Mouse (Mus musculus) heart, adult 18-20 months (tissue): ENCODE measurements around the gene Slc1a5. TPM values are rescaled to one million over a fixed set of nuclear protein-coding genes. Genes with fewer than 3 reads are reported as not detected.

Experiments used
- DNase-seq, 2 experiments: peaks; one replicate each; pipeline ENCODE4 v3.0.0; 2021 to 2022; ENCODE audit warnings: mixed read lengths in 1 of 2
- total RNA-seq, 2 experiments: library from RNA; stranded (reverse); gene quantifications; 2 replicates each; pipeline ENCODE4 v1.2.3; 2021

Slc1a5 gene
- total RNA-seq, 2 experiments from 2014 or later, result 13.0 to 26.3 TPM

- peak in 1 of 2 experiments; percentile 21 for DNase-seq
Observed at GRCm38 (mm10) chr7:16782555-16783125, 1.5 kb downstream of the Slc1a5 start.

DNA sequence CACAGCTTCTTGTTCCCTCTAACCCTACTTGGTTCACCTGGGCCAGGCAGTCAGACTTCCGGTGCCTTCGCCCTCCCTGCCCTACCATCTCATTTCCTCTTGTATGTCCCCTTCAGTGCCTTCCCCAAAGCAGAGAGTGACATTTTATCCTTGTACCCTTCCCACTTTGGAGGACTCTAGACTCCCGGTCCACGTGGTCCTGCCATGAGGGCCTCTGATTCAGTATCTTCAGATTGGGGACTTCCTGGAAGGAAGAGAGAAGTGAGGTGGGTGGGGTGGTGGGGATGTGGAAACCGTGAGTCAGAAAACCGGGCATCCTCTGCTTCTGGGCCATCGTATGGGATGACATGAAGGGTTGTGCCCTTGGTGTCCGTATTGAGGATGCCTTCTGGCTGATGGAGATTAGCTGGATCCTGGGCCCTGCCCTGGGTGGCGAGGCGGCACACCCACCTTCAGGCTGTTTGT, 2.1 kb downstream of the Slc1a5 start:
- DNase-seq, result peak; percentile 41 to 47

GRCm38 (mm10) chr7:16783758-16784415, 2.7 kb downstream of the Slc1a5 start:
- peak; percentile 69 to 71 for DNase-seq

- peak; percentile 19 to 21 for DNase-seq
Observed at GRCm38 (mm10) chr7:16784498-16784976, 3.4 kb downstream of the Slc1a5 start.

DNA sequence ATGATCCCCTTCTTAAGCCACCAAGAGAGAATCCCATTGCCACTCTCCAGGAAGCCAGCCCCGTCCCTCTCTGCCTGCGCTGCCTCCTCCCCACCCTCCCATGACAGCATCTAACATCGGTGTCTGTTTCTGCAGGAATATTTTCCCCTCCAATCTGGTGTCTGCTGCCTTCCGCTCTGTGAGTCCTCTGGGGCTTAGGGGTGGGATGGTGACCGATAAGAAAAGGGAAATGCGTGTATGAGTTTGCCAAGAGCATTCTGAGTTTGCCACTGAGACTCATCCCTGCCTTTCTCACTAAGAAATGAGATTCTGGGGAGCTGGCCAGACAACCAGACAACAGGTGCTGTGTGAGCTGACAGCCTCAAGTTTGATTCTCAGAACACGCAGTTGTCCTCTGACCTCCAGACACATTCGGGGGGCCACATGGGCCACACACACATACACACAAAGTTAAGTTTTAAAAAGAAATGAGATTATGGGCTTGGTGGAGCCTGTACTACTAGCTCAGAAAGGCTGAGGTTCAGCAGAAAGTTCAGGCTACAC, 4.5 kb downstream of the Slc1a5 start:
- DNase-seq, result peak; percentile 14 to 40

DNA sequence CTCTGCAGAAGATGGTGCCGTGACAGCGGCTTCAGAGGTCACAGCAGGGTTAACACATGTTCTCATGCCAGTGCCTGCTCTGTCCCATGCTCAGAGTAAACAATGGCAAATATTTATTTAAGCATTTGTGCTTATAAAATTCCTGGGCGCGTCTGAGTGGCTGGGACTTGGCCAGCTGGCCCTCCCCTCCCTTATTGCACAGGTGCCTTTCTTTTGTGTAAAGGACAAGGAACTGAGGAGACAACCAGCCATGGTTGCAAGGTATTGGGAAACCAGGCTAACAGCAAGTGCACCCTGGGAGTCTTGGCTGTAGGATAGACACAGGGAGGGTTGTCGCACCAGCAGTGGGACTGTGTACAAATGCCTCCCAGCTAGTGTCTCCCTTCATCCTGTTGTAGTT, 11.2 kb downstream of the Slc1a5 start:
- no peak for DNase-seq

DNA sequence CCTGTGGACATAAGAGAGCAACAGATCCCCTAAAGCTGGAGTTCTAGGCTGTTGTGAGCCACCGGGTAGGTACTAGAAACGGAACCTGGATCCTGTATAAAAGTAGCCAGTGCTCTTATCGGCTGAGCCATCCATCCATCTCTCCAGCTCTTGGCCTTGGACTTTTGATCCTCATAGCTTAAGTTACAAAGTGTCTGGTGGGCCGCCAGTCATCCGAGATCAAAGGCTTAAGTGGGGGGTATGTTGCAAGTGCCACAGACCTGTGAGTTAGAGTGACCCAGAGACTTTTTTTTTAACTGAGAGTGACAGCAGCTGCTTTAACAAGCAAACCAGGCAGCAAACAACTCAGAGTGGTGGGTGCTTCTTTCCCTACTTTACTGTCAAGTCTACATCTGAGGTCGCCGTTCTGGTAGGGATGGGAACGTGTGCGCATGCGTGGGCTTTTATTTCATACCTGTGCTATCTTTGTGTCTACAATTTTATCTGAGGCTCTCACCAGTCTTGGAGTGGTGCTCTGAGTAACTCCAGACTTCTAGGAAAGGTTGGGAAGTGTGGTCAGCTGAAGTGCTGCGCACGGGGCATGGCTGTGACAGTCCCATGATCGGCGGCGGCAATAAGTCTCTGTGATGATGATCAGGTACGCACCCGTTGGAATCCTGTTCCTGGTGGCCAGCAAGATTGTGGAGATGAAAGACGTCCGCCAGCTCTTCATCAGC, 12.0 kb downstream of the Slc1a5 start:
- no peak for DNase-seq

GRCm38 (mm10) chr7:16794886-16795285, 13.7 kb downstream of the Slc1a5 start:
- no peak for DNase-seq

GRCm38 (mm10) chr7:16804409-16805028, 23.4 kb downstream of the Slc1a5 start:
- DNase-seq, result no peak

- no peak for DNase-seq
Observed at GRCm38 (mm10) chr7:16807936-16808335, 26.8 kb downstream of the Slc1a5 start.

DNA sequence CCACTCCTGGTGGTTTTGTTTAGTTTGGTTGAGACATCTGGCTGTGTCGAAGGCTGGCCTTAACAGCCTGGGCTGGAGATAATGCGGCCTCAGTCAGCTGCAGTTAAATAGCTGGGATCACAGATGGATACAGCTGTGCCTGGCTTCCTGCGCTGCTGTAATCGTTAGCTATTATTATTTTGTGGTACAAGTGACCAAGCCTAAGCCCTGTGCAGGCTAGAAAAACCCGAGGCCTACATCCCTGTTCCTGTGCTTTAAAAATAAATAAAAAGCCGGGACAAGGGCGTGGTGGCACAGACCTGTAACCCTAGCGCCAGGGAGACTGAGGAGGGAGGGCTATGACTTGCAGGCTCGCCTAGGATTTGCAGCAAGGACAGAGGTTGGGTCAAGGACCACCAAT, 27.5 kb downstream of the Slc1a5 start:
- peak in 1 of 2 experiments; percentile 61 for DNase-seq

DNA sequence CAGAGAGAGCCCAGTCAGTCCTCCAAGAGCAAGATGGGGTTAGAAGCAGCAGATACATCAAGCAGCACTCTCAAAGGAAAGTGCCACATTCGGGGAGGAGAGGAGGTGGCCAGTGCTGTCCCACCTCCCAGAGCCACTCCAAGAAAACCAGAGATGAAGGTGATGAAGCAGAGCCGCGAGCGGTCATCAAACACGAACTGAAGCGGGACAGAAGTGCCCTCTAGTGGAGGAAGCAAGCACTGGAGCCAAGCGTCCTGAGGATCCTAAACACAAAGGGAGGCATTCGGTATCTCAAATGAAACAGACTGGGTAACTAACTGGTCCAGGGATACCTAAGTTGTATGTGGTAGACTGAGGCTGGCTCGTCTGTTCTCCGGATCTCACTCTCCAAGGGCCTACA, 28.6 kb downstream of the Slc1a5 start:
- DNase-seq, result peak; percentile 61 to 88

DNA sequence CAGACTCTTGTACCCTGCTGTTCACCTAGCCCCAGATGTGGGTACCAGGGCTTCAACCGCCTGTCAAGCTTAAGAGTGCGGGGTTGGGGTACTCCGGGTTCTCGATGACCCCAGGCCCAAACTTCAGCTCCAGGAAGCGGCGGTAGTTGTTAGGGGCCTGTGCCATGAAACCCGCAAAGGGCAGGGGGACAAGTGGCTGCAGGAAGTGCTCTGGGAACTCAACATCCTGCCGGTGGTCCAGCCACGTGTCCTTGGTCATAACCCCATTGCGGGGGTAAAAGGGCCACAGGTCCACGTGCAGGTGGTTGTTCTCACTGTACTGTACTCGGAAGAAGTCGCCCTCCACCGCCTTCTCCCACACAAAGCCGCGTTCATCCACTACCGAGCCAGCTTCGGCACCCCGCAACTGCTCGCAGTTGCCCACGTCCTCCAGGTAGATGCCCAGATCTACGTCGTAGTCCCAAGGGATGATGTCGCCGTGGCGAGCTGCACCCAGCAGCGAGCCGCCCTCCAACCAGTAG, 29.3 kb downstream of the Slc1a5 start:
- DNase-seq, result no peak

DNA sequence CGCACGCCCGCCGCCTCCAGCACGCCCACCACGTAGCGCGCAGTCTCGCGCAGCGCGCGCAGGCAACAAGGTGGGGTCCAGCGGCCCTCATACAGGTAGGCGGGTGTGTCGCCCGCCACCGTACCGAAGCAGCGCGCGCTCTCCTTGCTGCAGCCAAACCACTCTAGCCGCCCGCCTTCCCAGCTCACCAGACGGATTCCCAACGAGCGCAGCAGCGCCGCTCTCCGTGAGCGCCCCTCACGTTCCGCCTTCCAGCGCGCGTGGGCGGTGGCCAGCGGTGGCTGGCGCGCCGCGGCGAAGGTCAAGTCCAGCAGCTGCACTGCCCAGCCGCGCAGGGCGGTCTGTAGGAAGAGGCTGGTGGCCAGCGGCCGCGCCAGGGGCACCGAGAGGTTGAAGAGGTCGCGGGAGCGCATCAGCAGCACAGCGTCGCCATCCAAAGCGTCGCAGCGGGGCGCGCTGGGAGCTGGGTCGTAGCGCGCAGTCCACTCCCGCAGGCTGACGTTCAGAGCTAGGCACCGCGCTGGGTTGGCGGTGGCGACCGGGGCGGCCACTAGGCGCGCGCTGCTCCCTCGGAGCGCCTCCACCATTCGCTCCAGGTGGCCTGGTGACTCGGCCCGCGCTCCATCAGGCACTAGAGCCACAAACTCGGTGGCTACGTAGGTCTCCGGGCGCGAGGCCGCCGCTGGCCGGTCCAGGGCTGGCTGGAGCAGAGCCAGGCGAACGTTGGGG, 29.9 kb downstream of the Slc1a5 start:
- no peak for DNase-seq

- no peak for DNase-seq
Observed at GRCm38 (mm10) chr7:16811649-16812070, 30.5 kb downstream of the Slc1a5 start.

DNA sequence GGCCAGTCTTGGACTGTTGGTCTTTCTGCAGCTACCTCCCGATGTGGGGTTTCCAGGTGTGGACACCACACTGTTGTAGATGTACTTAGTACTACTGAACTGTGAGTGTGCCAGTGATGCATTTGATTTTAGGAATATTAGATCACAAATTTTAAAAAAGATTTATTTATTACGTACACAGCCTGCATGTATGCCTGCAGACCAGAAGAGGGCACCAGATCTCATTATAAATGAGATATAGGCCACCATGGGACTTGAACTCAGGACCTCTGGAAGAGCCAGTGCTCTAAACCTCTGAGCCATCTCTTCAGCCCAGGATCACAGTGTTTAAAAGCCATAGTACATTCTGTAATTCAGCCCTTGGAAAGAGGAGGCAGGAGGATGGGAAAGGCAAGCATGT, 31.4 kb downstream of the Slc1a5 start:
- no peak for DNase-seq

GRCm38 (mm10) chr7:16815351-16815941, 34.3 kb downstream of the Slc1a5 start, which contains the start of gene Strn4:
Gene Strn4 (plus strand): TSS chr7:16815889.
- no peak for DNase-seq

DNA sequence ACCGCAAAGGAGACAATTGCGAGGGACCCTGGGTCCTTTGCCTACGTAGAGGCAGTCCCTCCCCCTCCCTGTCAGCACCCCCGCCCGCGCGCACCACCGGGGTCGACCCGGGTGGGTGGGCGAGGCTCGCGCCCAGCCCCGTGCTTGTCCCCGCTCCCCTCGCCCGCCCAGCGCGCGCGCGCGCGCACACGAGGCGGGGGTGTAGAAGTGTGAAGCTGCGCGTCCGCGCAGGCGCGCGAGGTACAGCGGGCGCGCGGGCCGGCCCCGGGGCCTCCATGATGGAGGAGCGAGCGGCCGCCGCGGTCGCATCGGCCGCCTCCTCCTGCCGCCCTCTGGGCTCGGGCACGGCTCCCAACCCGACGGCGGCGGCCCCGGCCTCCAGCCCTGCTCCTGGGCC, 34.9 kb downstream of the Slc1a5 start:
- DNase-seq, result peak; percentile 85 to 86

- peak; percentile 59 to 76 for DNase-seq
Observed at GRCm38 (mm10) chr7:16816475-16817122, 35.5 kb downstream of the Slc1a5 start, which contains the start of gene Fkrp. Gene Fkrp (minus strand): TSS chr7:16816732.

GRCm38 (mm10) chr7:16817693-16818092, 36.6 kb downstream of the Slc1a5 start:
- DNase-seq, result no peak
